Mouse (Mus musculus) CH12.LX (cell line): ENCODE data around the gene Mmrn2. TPM values are rescaled to one million over a fixed set of nuclear protein-coding genes. Genes with fewer than 3 reads are reported as not detected.

Experiments
- DNase-seq: peaks from one replicate; pipeline ENCODE4 v3.0.0-alpha.2; 2013; ENCODE audit errors: extremely low read depth
- H3K27ac ChIP-seq: 2 replicates; pipeline ENCODE4 v1.5.1; 2012; ENCODE audit warnings: low read depth, mild to moderate bottlenecking, control low read depth, moderate library complexity; ENCODE audit not compliant: insufficient read depth
- H3K27me3 ChIP-seq: replicated peaks from 2 replicates; pipeline ENCODE3; 2012; ENCODE audit warnings: inconsistent platforms
- H3K36me3 ChIP-seq, 2 experiments: replicated peaks in 1 of 2; 2 replicates each; pipeline versions ENCODE3 to v1.6.1; 2012; ENCODE audit warnings: inconsistent platforms in 1 of 2, low read length in 1 of 2, mild to moderate bottlenecking in 1 of 2, mixed read lengths in 1 of 2, moderate library complexity in 1 of 2; ENCODE audit not compliant: control insufficient read depth in 1 of 2, insufficient read depth in 1 of 2
- H3K4me1 ChIP-seq, 2 experiments: 2 replicates each; pipeline ENCODE4 v1.6.1; 2012; ENCODE audit warnings: inconsistent platforms in 1 of 2, moderate library complexity in 1 of 2; ENCODE audit not compliant: insufficient read depth in 2 of 2, control insufficient read depth in 1 of 2
- H3K4me2 ChIP-seq: 2 replicates; pipeline ENCODE4 v1.6.1; 2012; ENCODE audit warnings: low read depth, mild to moderate bottlenecking, control low read depth; ENCODE audit not compliant: poor library complexity, insufficient read depth, severe bottlenecking
- H3K4me3 ChIP-seq, 3 experiments: fragments of 150-350 bp in 1 of 3; sonication (generic) in 1 of 3; replicated peaks in 1 of 3; 2 replicates each; pipeline versions ENCODE3 to v1.5.1; 2011 to 2012; ENCODE audit warnings: low read depth in 2 of 3, low read length in 2 of 3, mild to moderate bottlenecking in 2 of 3, moderate library complexity in 2 of 3, control low read depth in 1 of 3, improper control_type of control experiment in 1 of 3, inconsistent platforms in 1 of 3, mixed read lengths in 1 of 3; ENCODE audit not compliant: poor library complexity in 1 of 3
- H3K79me2 ChIP-seq: replicated peaks from 2 replicates; pipeline ENCODE4 v1.6.1; 2012; ENCODE audit warnings: mild to moderate bottlenecking, moderate library complexity; ENCODE audit not compliant: control insufficient read depth, poor library complexity, insufficient read depth, severe bottlenecking; ENCODE audit errors: extremely low read depth
- H3K9ac ChIP-seq: 2 replicates; pipeline ENCODE4 v1.6.1; 2012; ENCODE audit warnings: low read depth, mild to moderate bottlenecking, control low read depth, moderate library complexity; ENCODE audit not compliant: insufficient read depth
- H3K9me3 ChIP-seq: replicated peaks from 2 replicates; pipeline ENCODE3; 2012; ENCODE audit warnings: low read length, inconsistent platforms, mixed read lengths
- BHLHE40 ChIP-seq: IDR thresholded peaks from 2 replicates; pipeline ENCODE4 v1.6.1; 2011; ENCODE audit warnings: mild to moderate bottlenecking, low read depth, low read length, improper control_type of control experiment
- CHD1 ChIP-seq: IDR thresholded peaks from 2 replicates; pipeline ENCODE4 v1.6.1; 2012; ENCODE audit warnings: low read depth, low read length, improper control_type of control experiment, inconsistent platforms
- CHD2 ChIP-seq: IDR thresholded peaks from 2 replicates; pipeline ENCODE4 v1.6.1; 2011; ENCODE audit warnings: low read length, improper control_type of control experiment
- CTCF ChIP-seq, 2 experiments: IDR thresholded peaks in 1 of 2; conservative IDR thresholded peaks in 1 of 2; 2 replicates each; pipeline ENCODE4 v1.5.1; 2011 to 2012; ENCODE audit warnings: low read depth in 2 of 2, low read length in 2 of 2, improper control_type of control experiment in 1 of 2, inconsistent platforms in 1 of 2, mild to moderate bottlenecking in 1 of 2, moderate library complexity in 1 of 2
- ETS1 ChIP-seq: conservative IDR thresholded peaks from 2 replicates; pipeline ENCODE4 v1.6.1; 2012; ENCODE audit warnings: low read depth, mild to moderate bottlenecking, inconsistent platforms, low read length, improper control_type of control experiment, moderate library complexity
- IRF4 ChIP-seq: IDR thresholded peaks from 2 replicates; pipeline ENCODE4 v1.6.1; 2014; ENCODE audit warnings: low read depth, mild to moderate bottlenecking, inconsistent platforms, low read length, improper control_type of control experiment
- JUND ChIP-seq: conservative IDR thresholded peaks from 2 replicates; pipeline ENCODE4 v1.6.1; 2011; ENCODE audit warnings: low read depth, low read length, improper control_type of control experiment
- KAT2A ChIP-seq: IDR thresholded peaks from 2 replicates; pipeline ENCODE4 v1.6.1; 2012; ENCODE audit warnings: low read length, improper control_type of control experiment, inconsistent platforms; ENCODE audit not compliant: insufficient replicate concordance
- MAFK ChIP-seq: IDR thresholded peaks from 2 replicates; pipeline ENCODE4 v1.6.1; 2011; ENCODE audit warnings: low read length, improper control_type of control experiment; ENCODE audit not compliant: insufficient replicate concordance
- MYC ChIP-seq: IDR thresholded peaks from 2 replicates; pipeline ENCODE4 v1.6.1; 2011; ENCODE audit warnings: low read depth, mild to moderate bottlenecking, improper control_type of control experiment, low read length
- RCOR1 ChIP-seq: conservative IDR thresholded peaks from 2 replicates; pipeline ENCODE4 v1.6.1; 2012; ENCODE audit warnings: low read depth, mild to moderate bottlenecking, inconsistent platforms, low read length, improper control_type of control experiment
- SMC3 ChIP-seq: IDR thresholded peaks from 2 replicates; pipeline ENCODE4 v1.6.1; 2011; ENCODE audit warnings: low read depth, low read length, improper control_type of control experiment
- TCF12 ChIP-seq: IDR thresholded peaks from 2 replicates; pipeline ENCODE4 v1.6.1; 2014; ENCODE audit warnings: low read depth, mild to moderate bottlenecking, inconsistent platforms, low read length, improper control_type of control experiment
- USF2 ChIP-seq: conservative IDR thresholded peaks from 2 replicates; pipeline ENCODE4 v1.6.1; 2011; ENCODE audit warnings: low read depth, low read length, improper control_type of control experiment
- ZNF384 ChIP-seq: IDR thresholded peaks from 2 replicates; pipeline ENCODE4 v1.6.1; 2012; ENCODE audit warnings: low read depth, low read length, improper control_type of control experiment, inconsistent platforms
- dilution Hi-C: fragments of 300-500 bp; cut with MboI; formaldehyde crosslinking; loops from 2 replicates; pipeline ENCODE4 v1.14.3; 2020; ENCODE audit warnings: low sequenced_read_pairs; ENCODE audit not compliant: extremely low pct_unique_long_range_greater_than_20kb, extremely low pct_ligation_motif_present
- in situ Hi-C: fragments of 300-500 bp; cut with MboI; formaldehyde crosslinking; loops from 3 replicates; pipeline ENCODE4 v1.14.3; 2019; ENCODE audit warnings: low sequenced_read_pairs, low pct_ligation_motif_present, low pct_unique_long_range_greater_than_20kb, mixed read lengths
- polyA plus RNA-seq: library from polyadenylated mRNA; unstranded; fragments of >175 nt; gene quantifications from 2 replicates; pipeline ENCODE4 v1.2.1, GENCODE M21; 2012; ENCODE audit warnings: low read depth; ENCODE audit not compliant: insufficient read length
- total RNA-seq, 2 experiments: library from RNA; depleted of rRNA; stranded (reverse); fragments of 300-350 nt in 1 of 2; fragments of >200 nt in 1 of 2; gene quantifications; 2 replicates each; pipeline ENCODE4 v1.2.3; 2012 to 2014

Mmrn2 gene
- total and polyA plus RNA-seq, 3 experiments: 0.06 TPM; not detected in 2

GRCm38 (mm10) chr14:34344361-34344760, 30.9 kb upstream of the Mmrn2 start:
- dilution Hi-C loops: no loop called here
- in situ Hi-C loops: no loop called here
- no peak overlapping the region for H3K27ac ChIP-seq
- no peaks in the 10 kb centered on the region for H3K9me3 ChIP-seq
- H3K36me3 ChIP-seq: peaks cover 27 to 55% of the 10 kb centered on the region in 2 experiments
- DNase-seq: no peak
- H3K4me3 ChIP-seq: no peak overlapping the region
- H3K79me2 ChIP-seq: no peaks in the 10 kb centered on the region
- no peaks in the 10 kb centered on the region for H3K27me3 ChIP-seq
- H3K4me1 ChIP-seq: peaks cover 0 to 14% of the 10 kb centered on the region in 2 experiments; a peak in 1 of 4 replicates
- H3K9ac ChIP-seq: no peak overlapping the region
- TF ChIP-seq BHLHE40 (no peak), CHD1 (no peak)
- H3K4me2 ChIP-seq: no peak overlapping the region

GRCm38 (mm10) chr14:34345771-34346566, 29.3 kb upstream of the Mmrn2 start:
- in situ Hi-C loops: no loop called here
- Histone ChIP-seq H3K27me3 (no peaks in the 10 kb centered on the region), H3K9ac (no peak overlapping the region), H3K36me3 (peaks cover 17 to 41% of the 10 kb centered on the region in 2 experiments), H3K4me1 (peaks cover 0 to 14% of the 10 kb centered on the region in 2 experiments; a peak in 1 of 4 replicates), H3K27ac (no peak overlapping the region), H3K9me3 (no peaks in the 10 kb centered on the region), H3K4me3 (no peak overlapping the region), H3K4me2 (no peak overlapping the region), H3K79me2 (no peaks in the 10 kb centered on the region)
- peak; percentile 26 for DNase-seq
- TF ChIP-seq SMC3 (peak; percentile 18; the same call in 1 of the 2 replicates), KAT2A (no peak), CTCF (conservative IDR thresholded peaks at IDR 0.05 in 1 of 2, IDR thresholded peaks at IDR 0.05 in 1 of 2; ENCODE audit: low read depth in 2 of 2, low read length in 2 of 2) (peak in 1 of 2 experiments; percentile 39; a peak in 2 of 4 replicates), TCF12 (no peak)
- TF ChIP-seq, all 38 proteins: peak for 2
- dilution Hi-C loops: no loop called here

- Histone ChIP-seq H3K9me3 (no peaks in the 10 kb centered on the region), H3K4me2 (no peak overlapping the region), H3K4me3 (no peak overlapping the region), H3K27ac (no peak overlapping the region), H3K4me1 (peaks cover 0 to 14% of the 10 kb centered on the region in 2 experiments; a peak in 1 of 4 replicates), H3K27me3 (no peaks in the 10 kb centered on the region), H3K36me3 (peaks cover 7 to 31% of the 10 kb centered on the region in 2 experiments), H3K79me2 (no peaks in the 10 kb centered on the region), H3K9ac (no peak overlapping the region)
- in situ Hi-C loops: no loop called here
- no peak for DNase-seq
- dilution Hi-C loops: no loop called here
- TF ChIP-seq IRF4 (no peak), JUND (no peak), CHD2 (no peak), SMC3 (no peak), MAFK (no peak), ETS1 (no peak), RCOR1 (no peak), CTCF (conservative IDR thresholded peaks at IDR 0.05 in 1 of 2, IDR thresholded peaks at IDR 0.05 in 1 of 2; ENCODE audit: low read depth in 2 of 2, low read length in 2 of 2) (no peak), KAT2A (no peak), USF2 (no peak), MYC (no peak), ZNF384 (no peak)
Observed at GRCm38 (mm10) chr14:34347084-34347483, 28.2 kb upstream of the Mmrn2 start.
